Mouse (Mus musculus) E14TG2a.4 (cell line): Measurements from ENCODE around the gene Leap2.

Experiments used
- CTCF ChIP-seq: conservative IDR thresholded peaks from 2 replicates; pipeline ENCODE4 v1.5.1; 2014; ENCODE audit warnings: low read length
- NANOG ChIP-seq: IDR thresholded peaks from 2 replicates; pipeline ENCODE4 v1.6.1; 2014; ENCODE audit warnings: borderline replicate concordance, low read length, mixed read lengths
- POU5F1 ChIP-seq: IDR thresholded peaks from 2 replicates; pipeline ENCODE4 v1.6.1; 2014; ENCODE audit warnings: low read length, borderline replicate concordance

DNA sequence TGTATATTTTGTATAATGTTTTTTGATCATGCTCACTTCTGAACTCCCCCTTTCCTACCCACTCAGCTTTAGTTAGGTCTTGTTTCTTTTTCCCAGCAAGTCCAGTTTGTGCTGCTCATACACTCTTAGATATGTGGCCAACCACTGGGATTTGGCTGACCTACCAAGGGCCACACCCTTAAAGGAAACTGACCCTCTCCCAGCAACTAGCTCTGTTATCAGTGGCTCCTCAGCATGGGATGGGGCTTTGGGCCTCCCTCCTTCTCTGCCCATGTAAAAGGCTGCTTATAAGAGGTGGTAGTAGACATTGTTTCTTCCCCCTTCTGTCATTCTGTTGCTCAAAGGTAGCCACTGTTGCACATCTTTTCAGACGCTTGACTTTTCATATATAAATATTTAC is 44.1 kb downstream of the Leap2 start:
- no peak for TF ChIP-seq NANOG
- TF ChIP-seq CTCF, result no peak
- no peak for TF ChIP-seq POU5F1
